Mouse (Mus musculus) myocyte (in vitro differentiated cells): ENCODE results near the gene Shroom3.

Experiments used
- CEBPB ChIP-seq: IDR thresholded peaks from 2 replicates; pipeline ENCODE4 v1.6.1; 2011; ENCODE audit warnings: mild to moderate bottlenecking, moderate library complexity; ENCODE audit not compliant: poor library complexity, insufficient read depth, severe bottlenecking
- E2F4 ChIP-seq: IDR thresholded peaks from one replicate; pipeline ENCODE4 v1.6.1; 2011; ENCODE audit warnings: mild to moderate bottlenecking, control low read depth, moderate library complexity; ENCODE audit not compliant: insufficient read depth
- MYOG ChIP-seq, 3 experiments: IDR thresholded peaks; one replicate each; pipeline ENCODE4 v1.6.1; 2011; ENCODE audit warnings: control low read depth in 2 of 3, low read depth in 2 of 3, mild to moderate bottlenecking in 2 of 3; ENCODE audit not compliant: insufficient read length in 2 of 3, control insufficient read depth in 1 of 3, insufficient read depth in 1 of 3
- POLR2A ChIP-seq: IDR thresholded peaks from one replicate; pipeline ENCODE4 v1.6.1; 2011; ENCODE audit warnings: low read depth, mild to moderate bottlenecking, control low read depth, moderate library complexity; ENCODE audit not compliant: insufficient read length
- POLR2AphosphoS2 ChIP-seq: IDR thresholded peaks from one replicate; pipeline ENCODE4 v1.6.1; 2011; ENCODE audit warnings: low read depth, control low read depth; ENCODE audit not compliant: insufficient read length
- SRF ChIP-seq: IDR thresholded peaks from one replicate; pipeline ENCODE4 v1.6.1; 2011; ENCODE audit warnings: low read depth; ENCODE audit not compliant: control insufficient read depth, insufficient read length
- TCF12 ChIP-seq: IDR thresholded peaks from one replicate; pipeline ENCODE4 v1.6.1; 2011; ENCODE audit warnings: mild to moderate bottlenecking, control low read depth; ENCODE audit not compliant: poor library complexity, insufficient read depth, severe bottlenecking
- USF1 ChIP-seq: IDR thresholded peaks from one replicate; pipeline ENCODE4 v1.6.1; 2011; ENCODE audit warnings: low read depth, mild to moderate bottlenecking, control low read depth, moderate library complexity

GRCm38 (mm10) chr5:92698131-92698836 is 15.0 kb downstream of the Shroom3 start:
- TF ChIP-seq E2F4 (no peak), USF1 (no peak), TCF12 (no peak), POLR2A (no peak), CEBPB (no peak), MYOG (IDR thresholded peaks at IDR 0.05; ENCODE audit: control insufficient read depth in 1 of 3, insufficient read depth in 1 of 3, insufficient read length in 2 of 3, low read depth in 2 of 3) (no peak), POLR2AphosphoS2 (no peak), SRF (no peak)
